15 mouse cellular contexts compared by ENCODE assay signal in the genomic region with DNA sequence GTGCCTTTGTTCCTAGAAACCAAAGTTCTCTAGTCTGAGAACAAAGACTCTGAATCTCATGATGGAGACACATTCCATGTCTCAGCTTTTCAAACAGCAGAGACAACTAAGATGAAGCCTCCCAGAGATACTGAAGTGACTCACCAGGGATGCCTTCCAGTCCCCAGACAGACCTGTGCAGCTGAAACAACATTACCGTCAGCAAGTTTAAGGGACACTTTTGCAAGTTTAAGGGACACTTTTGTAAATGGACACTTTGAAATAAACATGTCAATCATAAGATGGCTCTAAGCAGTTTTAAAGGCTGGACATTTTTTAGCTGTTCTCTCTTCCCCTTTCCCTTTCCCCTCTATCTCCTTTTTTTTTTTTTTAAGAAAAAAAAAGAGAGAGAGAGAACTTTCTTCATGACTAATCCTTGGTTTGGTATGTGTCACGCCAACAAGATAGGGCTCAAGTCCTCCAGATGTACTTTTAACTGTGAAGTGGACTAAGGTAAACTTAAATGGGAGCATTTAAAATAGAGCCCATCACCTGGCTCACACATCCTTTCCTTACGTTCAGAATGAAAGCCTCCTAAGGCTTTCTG. TPM values are rescaled to one million over a fixed set of nuclear protein-coding genes. Genes with fewer than 3 reads are reported as not detected.
DNase-seq lines count a peak whose midpoint lies in the region; ATAC-seq and TF ChIP-seq lines count a peak whose summit lies in the region.
"Had no signal": no experiment of that assay in that cellular context is flagged by ENCODE, and none has a peak within 500 bp of the region (broad histone marks: within the 10 kb centered on the region; RNA-seq: fewer than 3 reads in every experiment).

No protein-coding gene starts in this region.

- no peaks in the 10 kb centered on the region for H3K27me3 ChIP-seq in kidney, adult 2 months (replicated peaks; ENCODE audit: control insufficient read depth, insufficient read depth, low read length)
- no peaks in the 10 kb centered on the region for H3K27me3 ChIP-seq in megakaryocyte, embryonic 14.5 days (replicated peaks)
- H3K27me3 ChIP-seq in myocyte (ENCODE audit: control insufficient read depth, insufficient read depth, insufficient read length), result no peaks in the 10 kb centered on the region
- H3K27me3 ChIP-seq: midbrain, embryonic 12.5 days had no signal

- H3ac ChIP-seq in myocyte (ENCODE audit: control insufficient read depth, insufficient read length), result no peak overlapping the region

- peak overlapping the region; percentile 12; the same call in 1 of the 2 replicates for H3K4me3 ChIP-seq in kidney, adult 2 months (ENCODE audit: insufficient read depth, low read depth, low read length)
- H3K4me3 ChIP-seq in megakaryocyte, embryonic 14.5 days (replicated peaks), result peak overlapping the region; percentile 28
- H3K4me3 ChIP-seq in myocyte, result no peak overlapping the region
- H3K4me3 ChIP-seq: midbrain, embryonic 12.5 days had no signal

- DNase-seq in embryo, embryonic 10 days (ENCODE audit: low spot score), result peak; percentile 7
- no peak for DNase-seq in embryo, embryonic 11 days
- DNase-seq in kidney, adult 2 months, result no peak
- no peak for DNase-seq in kidney, postnatal 4 days
- DNase-seq in right cerebral cortex, postnatal 25 days, result no peak
- DNase-seq: cerebellum, postnatal 14 days; forebrain, postnatal 0 days; thymus, adult 2 months had no signal

- no peak for TF ChIP-seq POLR2A in kidney, adult 2 months (IDR thresholded peaks at IDR 0.05; ENCODE audit: low read depth, low read length)
- TF ChIP-seq POLR2A in myocyte (IDR thresholded peaks at IDR 0.05; ENCODE audit: insufficient read length, low read depth), result no peak

- 46% methylated on average over 3 of the region's 3 CpGs for WGBS in kidney, adult 2 months

- H3K27ac ChIP-seq in kidney, adult 2 months (ENCODE audit: insufficient read depth, low read depth, low read length), result no peak overlapping the region
- H3K27ac ChIP-seq: midbrain, embryonic 12.5 days had no signal

- ATAC-seq in megakaryocyte, adult 5-6 weeks (ENCODE audit: poor library complexity, severe bottlenecking), result no peak
- ATAC-seq: activated CD4-positive, CD25-positive, alpha-beta regulatory T cell, adult 4 months; forebrain, postnatal 0 days; inflammation-experienced regulatory T-cells, adult 6 months had no signal

- TF ChIP-seq CTCF in kidney, adult 2 months (conservative IDR thresholded peaks at IDR 0.05; ENCODE audit: insufficient read depth, insufficient read length, low read depth, low read length), result no peak

- H3K4me1 ChIP-seq in kidney, adult 2 months (ENCODE audit: control insufficient read depth, insufficient read depth, low read length), result no peaks in the 10 kb centered on the region
- H3K4me1 ChIP-seq in megakaryocyte, embryonic 14.5 days, result peaks cover 64% of the 10 kb centered on the region

- H3K79me2 ChIP-seq in myocyte (ENCODE audit: control insufficient read depth, insufficient read depth), result no peaks in the 10 kb centered on the region

- no peaks in the 10 kb centered on the region for H3K9me3 ChIP-seq in megakaryocyte, embryonic 14.5 days
- H3K9me3 ChIP-seq: midbrain, embryonic 12.5 days had no signal

- peak overlapping the region; percentile 34 for H3K4me2 ChIP-seq in myocyte (ENCODE audit: low read depth)
- H3K4me2 ChIP-seq: midbrain, embryonic 12.5 days had no signal

- no peaks in the 10 kb centered on the region for H3K36me3 ChIP-seq in kidney, adult 2 months (ENCODE audit: control insufficient read depth, insufficient read depth, low read length)
- peaks cover 17% of the 10 kb centered on the region for H3K36me3 ChIP-seq in megakaryocyte, embryonic 14.5 days (replicated peaks; ENCODE audit: low read length)
- H3K36me3 ChIP-seq in myocyte (ENCODE audit: control insufficient read depth, insufficient read depth), result no peaks in the 10 kb centered on the region
- H3K36me3 ChIP-seq: G1E; midbrain, embryonic 12.5 days had no signal

TF ChIP-seq in myocyte, 11 proteins besides CTCF, POLR2A, EP300 and RAD21:
- TF ChIP-seq MAX (IDR thresholded peaks at IDR 0.05; ENCODE audit: low read depth) (no peak), MYOD1 (IDR thresholded peaks at IDR 0.05; ENCODE audit: control insufficient read depth in 1 of 3, insufficient read length in 2 of 3, low read depth in 2 of 3) (peak; percentile 29 to 85 (median 55)), TCF12 (IDR thresholded peaks at IDR 0.05; ENCODE audit: insufficient read depth, poor library complexity, severe bottlenecking) (peak; percentile 40), USF1 (IDR thresholded peaks at IDR 0.05; ENCODE audit: low read depth) (no peak), POLR2AphosphoS2 (IDR thresholded peaks at IDR 0.05; ENCODE audit: insufficient read length, low read depth) (no peak), CEBPB (IDR thresholded peaks at IDR 0.05; ENCODE audit: insufficient read depth, poor library complexity, severe bottlenecking) (no peak), TCF3 (IDR thresholded peaks at IDR 0.05; ENCODE audit: insufficient read length, low read depth) (no peak), MYOG (IDR thresholded peaks at IDR 0.05; ENCODE audit: control insufficient read depth in 1 of 3, insufficient read depth in 1 of 3, insufficient read length in 2 of 3, low read depth in 2 of 3) (no peak), SRF (IDR thresholded peaks at IDR 0.05; ENCODE audit: control insufficient read depth, insufficient read length, low read depth) (no peak), E2F4 (IDR thresholded peaks at IDR 0.05; ENCODE audit: insufficient read depth) (no peak)

RNA-seq across cellular contexts. Expression of a gene that starts 3.6 kb away (rescaled TPM):
- polyA plus RNA-seq in kidney, adult 2 months (2012; rRNA removed), result 8.6 and 10.3 TPM in 2 replicates
- polyA plus RNA-seq in megakaryocyte, embryonic 14.5 days (2012; ENCODE audit: insufficient read depth, low replicate concordance), result 1.2 TPM in 1 of 2 replicates, not detected in the other
- 48.5 and 49.1 TPM in 2 replicates for total RNA-seq in megakaryocyte, adult 5-6 weeks (2015)
- 61.8 and 65.4 TPM in 2 replicates for total RNA-seq in megakaryocyte, adult 5-6 weeks (2017)
- 0.12 TPM for polyA plus RNA-seq in myocyte (2012; fragmentation: generic; extraction: Trizol)

RNA-seq across cellular contexts. Expression of a gene that starts 31.8 kb away (rescaled TPM):
- 28.4 and 30.6 TPM in 2 replicates for polyA plus RNA-seq in kidney, adult 2 months (2012; rRNA removed)
- polyA plus RNA-seq in megakaryocyte, embryonic 14.5 days (2012; ENCODE audit: insufficient read depth, low replicate concordance), result 1.2 TPM in 2 replicates
- total RNA-seq in megakaryocyte, adult 5-6 weeks (2015), result 31.0 and 33.5 TPM in 2 replicates
- 31.1 and 31.3 TPM in 2 replicates for total RNA-seq in megakaryocyte, adult 5-6 weeks (2017)
- polyA plus RNA-seq in myocyte (2012; fragmentation: generic; extraction: Trizol), result 4.1 TPM
- total RNA-seq: G1E had no signal
- polyA plus RNA-seq: G1E had no signal

RNA-seq across cellular contexts. Expression of a gene that starts 44.6 kb away (rescaled TPM):
- 0.34 and 0.36 TPM in 2 replicates for polyA plus RNA-seq in kidney, adult 2 months (2012; rRNA removed)
- not detected in 2 replicates for polyA plus RNA-seq in megakaryocyte, embryonic 14.5 days (2012; ENCODE audit: insufficient read depth, low replicate concordance)
- total RNA-seq in megakaryocyte, adult 5-6 weeks (2015), result 0.80 TPM in 1 of 2 replicates, not detected in the other
- 1.5 TPM in 1 of 2 replicates, not detected in the other for total RNA-seq in megakaryocyte, adult 5-6 weeks (2017)
- polyA plus RNA-seq in myocyte (2012; fragmentation: generic; extraction: Trizol), result not detected
- total RNA-seq: G1E had no signal
- polyA plus RNA-seq: activated CD4-positive, CD25-positive, alpha-beta regulatory T cell, adult 4 months; G1E; inflammation-experienced regulatory T-cells, adult 6 months had no signal
